ENCODE assay signal across 18 mouse cellular contexts in the genomic region with DNA sequence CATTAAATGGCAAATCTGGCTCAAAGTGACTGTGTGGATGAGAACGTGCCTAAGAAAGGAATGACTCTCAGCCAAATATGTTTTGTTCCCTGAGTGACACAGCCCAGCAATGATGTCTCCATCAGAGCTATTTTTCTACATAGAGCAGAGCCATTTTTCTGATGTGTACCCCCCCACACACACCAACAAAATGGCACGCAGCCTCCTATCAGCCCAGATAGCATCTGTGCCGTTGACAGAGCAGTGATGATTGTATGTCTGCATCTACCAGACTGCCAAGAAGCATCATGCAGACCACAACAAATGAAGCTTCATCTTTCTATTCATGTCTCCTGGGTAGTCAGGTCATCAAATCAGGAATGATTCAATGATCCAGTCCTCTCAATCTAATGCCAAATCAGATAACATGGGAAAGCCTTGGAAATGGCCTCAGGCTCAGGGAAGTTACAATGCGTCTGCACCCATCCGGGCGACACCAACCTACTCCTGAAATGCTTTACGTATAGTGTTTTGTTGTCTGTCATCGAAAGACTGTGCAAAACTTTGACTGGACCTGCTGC.
DNase-seq lines count a peak whose midpoint lies in the region; ATAC-seq lines count a peak whose summit lies in the region.
"Had no signal": no experiment of that assay in that cellular context is flagged by ENCODE, and none has a peak within 500 bp of the region (broad histone marks: within the 10 kb centered on the region; RNA-seq: fewer than 3 reads in every experiment).

No protein-coding gene starts in this region.

- DNase-seq in embryonic facial prominence, embryonic 14.5 days (ENCODE audit: low spot score) = no peak
- DNase-seq in embryonic facial prominence, embryonic 10.5 days (ENCODE audit: low spot score) = no peak
- peak; percentile 13 for DNase-seq in gonadal fat pad, adult 2 months (ENCODE audit: low read depth)
- DNase-seq in heart, postnatal 10 days = no peak
- no peak for DNase-seq in kidney, postnatal 14 days
- DNase-seq: cerebellum, adult 11-12 months; gastrocnemius, postnatal 10 days; liver; liver, postnatal 0 days; thymus, adult 18-20 months had no signal

- H3K4me3 ChIP-seq in embryonic facial prominence, embryonic 14.5 days (ENCODE audit: low read depth, low read length) = no peak overlapping the region
- H3K4me3 ChIP-seq in embryonic facial prominence, embryonic 10.5 days = no peak overlapping the region
- H3K4me3 ChIP-seq in hindbrain, embryonic 15.5 days = no peak overlapping the region
- H3K4me3 ChIP-seq in hindbrain, embryonic 12.5 days = no peak overlapping the region
- H3K4me3 ChIP-seq in neural tube, embryonic 14.5 days (ENCODE audit: low read depth, low read length) = no peak overlapping the region
- H3K4me3 ChIP-seq: embryonic facial prominence, embryonic 13.5 days; midbrain, embryonic 10.5 days had no signal

- no peak overlapping the region for H3K27ac ChIP-seq in embryonic facial prominence, embryonic 14.5 days (replicated peaks; ENCODE audit: low read depth, low read length)
- no peak overlapping the region for H3K27ac ChIP-seq in embryonic facial prominence, embryonic 10.5 days (replicated peaks)
- no peak overlapping the region for H3K27ac ChIP-seq in hindbrain, embryonic 15.5 days (replicated peaks)
- no peak overlapping the region for H3K27ac ChIP-seq in hindbrain, embryonic 12.5 days
- peak overlapping the region; percentile 40; the same call in 1 of the 2 replicates for H3K27ac ChIP-seq in neural tube, embryonic 14.5 days (ENCODE audit: low read depth, low read length)
- H3K27ac ChIP-seq: embryonic facial prominence, embryonic 13.5 days had no signal

- H3K9ac ChIP-seq in embryonic facial prominence, embryonic 14.5 days (ENCODE audit: low read depth, low read length) = no peak overlapping the region
- no peak overlapping the region for H3K9ac ChIP-seq in hindbrain, embryonic 15.5 days
- no peak overlapping the region for H3K9ac ChIP-seq in hindbrain, embryonic 12.5 days
- H3K9ac ChIP-seq in neural tube, embryonic 14.5 days (replicated peaks; ENCODE audit: low read depth, low read length) = no peak overlapping the region
- H3K9ac ChIP-seq: embryonic facial prominence, embryonic 13.5 days; liver, postnatal 0 days had no signal

- WGBS in embryonic facial prominence, embryonic 14.5 days = 80% methylated on average over 8 of the region's 8 CpGs
- 85% methylated on average over 8 of the region's 8 CpGs for WGBS in embryonic facial prominence, embryonic 10.5 days
- WGBS in hindbrain, embryonic 15.5 days = 79% methylated on average over 8 of the region's 8 CpGs
- 86% methylated on average over 8 of the region's 8 CpGs for WGBS in hindbrain, embryonic 12.5 days
- 72% methylated on average over 8 of the region's 8 CpGs for WGBS in neural tube, embryonic 14.5 days

- no peaks in the 10 kb centered on the region for H3K27me3 ChIP-seq in embryonic facial prominence, embryonic 14.5 days (replicated peaks; ENCODE audit: control insufficient read depth, insufficient read depth, low read length)
- no peaks in the 10 kb centered on the region for H3K27me3 ChIP-seq in embryonic facial prominence, embryonic 10.5 days (replicated peaks; ENCODE audit: low read depth, poor library complexity, severe bottlenecking)
- H3K27me3 ChIP-seq in hindbrain, embryonic 15.5 days = no peaks in the 10 kb centered on the region
- no peaks in the 10 kb centered on the region for H3K27me3 ChIP-seq in hindbrain, embryonic 12.5 days
- H3K27me3 ChIP-seq in neural tube, embryonic 14.5 days (ENCODE audit: control insufficient read depth, insufficient read depth, low read length) = no peaks in the 10 kb centered on the region
- H3K27me3 ChIP-seq: CH12.LX; embryonic facial prominence, embryonic 13.5 days had no signal

- peaks cover 9% of the 10 kb centered on the region; the same call in 1 of the 2 replicates for H3K4me1 ChIP-seq in embryonic facial prominence, embryonic 14.5 days (ENCODE audit: control insufficient read depth, insufficient read depth, low read length)
- peaks cover 18% of the 10 kb centered on the region for H3K4me1 ChIP-seq in embryonic facial prominence, embryonic 10.5 days
- H3K4me1 ChIP-seq in hindbrain, embryonic 15.5 days (replicated peaks) = peaks cover 20% of the 10 kb centered on the region
- peaks cover 19% of the 10 kb centered on the region for H3K4me1 ChIP-seq in hindbrain, embryonic 12.5 days
- H3K4me1 ChIP-seq in neural tube, embryonic 14.5 days (ENCODE audit: control insufficient read depth, insufficient read depth, low read length) = peaks cover 15% of the 10 kb centered on the region

- H3K9me3 ChIP-seq in embryonic facial prominence, embryonic 14.5 days (ENCODE audit: control insufficient read depth, low read length) = no peaks in the 10 kb centered on the region
- no peaks in the 10 kb centered on the region for H3K9me3 ChIP-seq in embryonic facial prominence, embryonic 10.5 days
- H3K9me3 ChIP-seq in hindbrain, embryonic 15.5 days = no peaks in the 10 kb centered on the region
- no peaks in the 10 kb centered on the region for H3K9me3 ChIP-seq in hindbrain, embryonic 12.5 days (replicated peaks)
- H3K9me3 ChIP-seq in neural tube, embryonic 14.5 days (ENCODE audit: control insufficient read depth, low read length) = no peaks in the 10 kb centered on the region
- H3K9me3 ChIP-seq: embryonic facial prominence, embryonic 13.5 days had no signal

- H3K4me2 ChIP-seq in embryonic facial prominence, embryonic 14.5 days (ENCODE audit: low read depth, low read length) = no peak overlapping the region
- H3K4me2 ChIP-seq in hindbrain, embryonic 15.5 days = no peak overlapping the region
- no peak overlapping the region for H3K4me2 ChIP-seq in hindbrain, embryonic 12.5 days (replicated peaks)
- no peak overlapping the region for H3K4me2 ChIP-seq in neural tube, embryonic 14.5 days (ENCODE audit: low read depth, low read length)
- H3K4me2 ChIP-seq: heart, embryonic 11.5 days had no signal

- H3K36me3 ChIP-seq in embryonic facial prominence, embryonic 14.5 days (ENCODE audit: control insufficient read depth, insufficient read depth, low read length) = no peaks in the 10 kb centered on the region
- no peaks in the 10 kb centered on the region for H3K36me3 ChIP-seq in embryonic facial prominence, embryonic 10.5 days (replicated peaks)
- H3K36me3 ChIP-seq in hindbrain, embryonic 15.5 days = no peaks in the 10 kb centered on the region
- no peaks in the 10 kb centered on the region for H3K36me3 ChIP-seq in hindbrain, embryonic 12.5 days
- H3K36me3 ChIP-seq in neural tube, embryonic 14.5 days (ENCODE audit: control insufficient read depth, insufficient read depth, low read length) = no peaks in the 10 kb centered on the region
- H3K36me3 ChIP-seq: embryonic facial prominence, embryonic 13.5 days; midbrain, embryonic 10.5 days had no signal

- intact Hi-C loops in heart, postnatal 10 days (cut with DNase I) = no loop called here

- ATAC-seq in embryonic facial prominence, embryonic 14.5 days (ENCODE audit: low read depth) = peak; percentile 18; the same call in 1 of the 2 replicates
- ATAC-seq in hindbrain, embryonic 15.5 days (ENCODE audit: low FRiP score, low read depth) = peak; percentile 32; the same call in 1 of the 2 replicates
- no peak for ATAC-seq in hindbrain, embryonic 12.5 days (ENCODE audit: low FRiP score)
- no peak for ATAC-seq in neural tube, embryonic 14.5 days (ENCODE audit: low read depth)
- ATAC-seq: intestine, embryonic 16.5 days; liver, postnatal 0 days had no signal

Comparison
In these comparisons a context has a peak if more than half of its experiments do, and no peak if none do; other contexts are left out.
1. ATAC-seq: peak in embryonic facial prominence, embryonic 14.5 days (single experiment) and hindbrain, embryonic 15.5 days (single experiment); none in hindbrain, embryonic 12.5 days (single experiment) and neural tube, embryonic 14.5 days (single experiment).